Mouse (Mus musculus): ENCODE measurements around the gene Uba2. TPM values are rescaled to one million over a fixed set of nuclear protein-coding genes. Genes with fewer than 3 reads are reported as not detected.
"Not testable (repeated sequence)": the region's sequence is repeated elsewhere in the genome, so short reads cannot be mapped to it uniquely, and the experiment has no call there.

Gene Uba2
- total RNA-seq, 1 experiment = 298 TPM

DNA sequence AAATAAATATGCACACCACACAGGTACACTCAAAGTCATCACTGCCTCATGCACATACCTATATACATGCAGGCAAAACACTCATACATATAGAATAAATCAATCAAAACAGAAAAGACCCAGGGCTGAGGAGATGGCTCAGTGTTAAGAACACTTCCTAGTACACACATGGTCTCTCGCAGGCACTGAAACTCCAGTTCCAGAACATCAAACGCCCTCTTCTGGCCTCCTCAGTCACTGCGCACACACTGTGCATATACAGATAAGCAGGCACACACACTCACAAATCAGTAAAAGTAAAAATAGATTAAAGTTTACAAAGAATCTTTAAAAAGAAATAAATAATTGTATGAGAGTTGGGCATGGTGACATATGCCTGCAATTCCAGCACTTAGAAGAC is 43.1 kb downstream of the Uba2 start:
- peaks cover 0 to 9% of the 10 kb centered on the region in 2 experiments; a peak in 1 of 4 replicates for H3K4me1 ChIP-seq (ENCODE audit: control insufficient read depth in 2 of 2, insufficient read depth in 2 of 2, low read length in 2 of 2, poor library complexity in 1 of 2)
- in situ Hi-C loops (cut with MboI; ENCODE audit: low sequenced_read_pairs in 2 of 2, unreplicated experiment in 2 of 2) = no loop called here
- no peak overlapping the region for H3K9ac ChIP-seq (ENCODE audit: insufficient read depth, low read depth, low read length, poor library complexity, severe bottlenecking)
- no peak overlapping the region for H3K27ac ChIP-seq (ENCODE audit: insufficient read depth, low read depth, low read length, poor library complexity, severe bottlenecking)
- no peaks in the 10 kb centered on the region for H3K9me3 ChIP-seq (ENCODE audit: control insufficient read depth, insufficient read depth, low read depth, low read length)
- no peak for DNase-seq (ENCODE audit: low read depth, low spot score)
- H3K36me3 ChIP-seq (ENCODE audit: control insufficient read depth, insufficient read depth, low read length, poor library complexity, severe bottlenecking) = peaks cover 5% of the 10 kb centered on the region; the same call in 1 of the 2 replicates
- peak; percentile 12; the same call in 1 of the 2 replicates for TF ChIP-seq ZC3H11A (IDR thresholded peaks at IDR 0.05; ENCODE audit: borderline replicate concordance, low read depth, low read length)
- no peak for TF ChIP-seq CHD2 (IDR thresholded peaks at IDR 0.05; ENCODE audit: low read depth, low read length)
- TF ChIP-seq ZNF384 (IDR thresholded peaks at IDR 0.05; ENCODE audit: low read depth, low read length) = no peak
- TF ChIP-seq MAFK (IDR thresholded peaks at IDR 0.05; ENCODE audit: insufficient read depth, low read depth, low read length) = no peak
- no peak for TF ChIP-seq HCFC1 (IDR thresholded peaks at IDR 0.05; ENCODE audit: borderline replicate concordance, insufficient read depth, low read length)
- no peak overlapping the region for H3K4me3 ChIP-seq (ENCODE audit: insufficient read depth in 1 of 2, low read depth in 1 of 2, low read length in 2 of 2, poor library complexity in 1 of 2, severe bottlenecking in 1 of 2)

DNA sequence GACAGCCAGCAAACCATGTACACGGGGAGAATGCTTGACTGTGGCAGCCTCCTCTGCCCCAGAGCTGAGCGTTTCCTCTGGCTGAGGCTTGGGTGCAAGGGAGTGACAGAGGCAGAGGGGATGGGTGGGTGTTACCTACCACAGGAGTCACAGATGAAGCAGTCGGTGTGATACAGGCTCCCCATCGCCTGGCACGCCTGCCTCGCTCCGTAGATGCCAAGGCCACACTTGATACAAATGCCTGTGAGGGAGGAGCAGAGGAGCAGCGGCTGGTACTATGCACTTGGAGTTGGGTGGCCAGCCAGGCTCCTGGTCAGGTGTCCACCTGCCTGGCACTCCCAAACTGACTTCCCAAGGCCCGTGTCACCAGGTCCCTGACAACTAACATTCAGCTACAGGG is 44.1 kb downstream of the Uba2 start:
- DNase-seq (ENCODE audit: low read depth, low spot score) = no peak
- peaks cover 5% of the 10 kb centered on the region; the same call in 1 of the 2 replicates for H3K36me3 ChIP-seq (ENCODE audit: control insufficient read depth, insufficient read depth, low read length, poor library complexity, severe bottlenecking)
- H3K4me1 ChIP-seq (ENCODE audit: control insufficient read depth in 2 of 2, insufficient read depth in 2 of 2, low read length in 2 of 2, poor library complexity in 1 of 2) = peaks cover 0 to 5% of the 10 kb centered on the region in 2 experiments; a peak in 1 of 4 replicates
- no peak for TF ChIP-seq ZC3H11A (IDR thresholded peaks at IDR 0.05; ENCODE audit: borderline replicate concordance, low read depth, low read length)
- TF ChIP-seq HCFC1 (IDR thresholded peaks at IDR 0.05; ENCODE audit: borderline replicate concordance, insufficient read depth, low read length) = no peak
- no peak for TF ChIP-seq CHD2 (IDR thresholded peaks at IDR 0.05; ENCODE audit: low read depth, low read length)
- no peak for TF ChIP-seq ZNF384 (IDR thresholded peaks at IDR 0.05; ENCODE audit: low read depth, low read length)
- no peak for TF ChIP-seq MAFK (IDR thresholded peaks at IDR 0.05; ENCODE audit: insufficient read depth, low read depth, low read length)
- no peak overlapping the region for H3K9ac ChIP-seq (ENCODE audit: insufficient read depth, low read depth, low read length, poor library complexity, severe bottlenecking)
- in situ Hi-C loops (cut with MboI; ENCODE audit: low sequenced_read_pairs in 2 of 2, unreplicated experiment in 2 of 2) = no loop called here
- H3K27ac ChIP-seq (ENCODE audit: insufficient read depth, low read depth, low read length, poor library complexity, severe bottlenecking) = no peak overlapping the region
- no peak overlapping the region for H3K4me3 ChIP-seq (ENCODE audit: insufficient read depth in 1 of 2, low read depth in 1 of 2, low read length in 2 of 2, poor library complexity in 1 of 2, severe bottlenecking in 1 of 2)
- H3K9me3 ChIP-seq (ENCODE audit: control insufficient read depth, insufficient read depth, low read depth, low read length) = no peaks in the 10 kb centered on the region

DNA sequence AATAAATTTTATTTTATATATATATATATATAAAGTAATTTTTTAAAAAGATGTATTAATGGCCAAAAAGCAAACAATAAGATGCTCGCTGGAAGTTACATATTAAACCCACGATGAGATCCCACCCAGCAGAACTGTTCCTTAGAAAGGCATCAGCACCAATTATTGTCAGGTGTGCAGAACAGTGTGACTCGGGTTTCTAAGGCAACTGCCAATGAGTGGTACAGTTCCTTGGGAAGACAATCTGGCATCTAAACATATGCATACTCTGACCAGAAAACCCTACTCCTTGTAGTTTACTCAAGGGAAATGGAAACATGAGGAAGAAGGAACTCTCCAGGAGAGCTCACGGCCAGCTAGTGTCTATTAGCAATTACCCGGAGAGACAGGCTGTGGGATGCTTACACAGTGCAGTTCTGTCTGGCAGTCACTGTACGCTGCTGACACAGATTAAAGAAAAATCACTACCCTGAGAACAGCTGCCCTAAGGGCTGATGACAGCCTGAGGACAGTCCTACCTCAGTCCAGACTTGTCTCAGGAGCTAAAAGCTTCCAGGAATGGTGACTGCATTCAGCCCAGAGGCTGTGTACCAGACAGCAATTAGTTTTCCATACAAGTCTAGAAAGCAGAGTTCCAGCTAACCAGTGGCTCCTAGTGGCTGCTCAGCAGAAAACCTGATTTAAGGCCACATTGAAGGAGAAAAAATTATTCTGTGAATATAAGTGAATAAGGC is 46.2 kb downstream of the Uba2 start:
- in situ Hi-C loops (cut with MboI; ENCODE audit: low sequenced_read_pairs in 2 of 2, unreplicated experiment in 2 of 2) = loop anchor here in 1 of 2 experiments (25.0 kb wide), 1 partner anchor 336 kb away; no protein-coding TSS in a partner anchor
- DNase-seq (ENCODE audit: low read depth, low spot score) = no peak
- no peak overlapping the region for H3K9ac ChIP-seq (ENCODE audit: insufficient read depth, low read depth, low read length, poor library complexity, severe bottlenecking)
- H3K27ac ChIP-seq (ENCODE audit: insufficient read depth, low read depth, low read length, poor library complexity, severe bottlenecking) = no peak overlapping the region
- H3K9me3 ChIP-seq (ENCODE audit: control insufficient read depth, insufficient read depth, low read depth, low read length) = no peaks in the 10 kb centered on the region
- peaks cover 0 to 3% of the 10 kb centered on the region in 2 experiments; a peak in 1 of 4 replicates for H3K4me1 ChIP-seq (ENCODE audit: control insufficient read depth in 2 of 2, insufficient read depth in 2 of 2, low read length in 2 of 2, poor library complexity in 1 of 2)
- peak; percentile 6; the same call in 1 of the 2 replicates for TF ChIP-seq ZC3H11A (IDR thresholded peaks at IDR 0.05; ENCODE audit: borderline replicate concordance, low read depth, low read length)
- no peak for TF ChIP-seq ZNF384 (IDR thresholded peaks at IDR 0.05; ENCODE audit: low read depth, low read length)
- TF ChIP-seq CHD2 (IDR thresholded peaks at IDR 0.05; ENCODE audit: low read depth, low read length) = no peak
- peaks cover 14% of the 10 kb centered on the region for H3K36me3 ChIP-seq (ENCODE audit: control insufficient read depth, insufficient read depth, low read length, poor library complexity, severe bottlenecking)
- no peak overlapping the region for H3K4me3 ChIP-seq (ENCODE audit: insufficient read depth in 1 of 2, low read depth in 1 of 2, low read length in 2 of 2, poor library complexity in 1 of 2, severe bottlenecking in 1 of 2)

DNA sequence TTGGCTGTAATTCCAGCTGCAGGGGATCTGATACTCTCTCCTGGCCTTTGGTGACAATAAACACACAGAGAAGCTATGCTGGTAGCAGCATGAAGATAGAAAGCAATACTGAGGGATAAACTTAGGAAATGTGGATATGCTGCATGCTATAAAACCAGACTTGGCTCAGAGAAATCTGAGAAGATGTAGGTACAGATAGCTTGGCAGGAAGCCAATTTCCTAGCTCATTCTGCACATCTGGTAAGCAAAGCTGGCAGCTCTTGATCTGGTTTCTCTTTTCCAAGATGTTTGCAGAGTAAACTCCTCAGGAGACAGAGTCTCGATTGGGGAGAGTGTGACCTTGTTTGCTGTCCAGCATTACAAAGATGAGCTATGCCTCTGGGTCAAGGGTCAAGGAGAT is 48.8 kb downstream of the Uba2 start:
- not testable (repeated sequence) for DNase-seq (ENCODE audit: low read depth, low spot score); H3K4me3 ChIP-seq (ENCODE audit: insufficient read depth in 1 of 2, low read depth in 1 of 2, low read length in 2 of 2, poor library complexity in 1 of 2, severe bottlenecking in 1 of 2); H3K9me3 ChIP-seq (ENCODE audit: control insufficient read depth, insufficient read depth, low read depth, low read length); H3K27ac ChIP-seq (ENCODE audit: insufficient read depth, low read depth, low read length, poor library complexity, severe bottlenecking); H3K4me1 ChIP-seq (ENCODE audit: control insufficient read depth in 2 of 2, insufficient read depth in 2 of 2, low read length in 2 of 2, poor library complexity in 1 of 2); H3K9ac ChIP-seq (ENCODE audit: insufficient read depth, low read depth, low read length, poor library complexity, severe bottlenecking)
- H3K36me3 ChIP-seq (ENCODE audit: control insufficient read depth, insufficient read depth, low read length, poor library complexity, severe bottlenecking) = peaks cover 30% of the 10 kb centered on the region
- in situ Hi-C loops (cut with MboI; ENCODE audit: low sequenced_read_pairs in 2 of 2, unreplicated experiment in 2 of 2) = loop anchor here in 1 of 2 experiments (25.0 kb wide), 1 partner anchor 333 kb away; no protein-coding TSS in a partner anchor

Data from ES-E14 (cell line).